Mouse (Mus musculus) adrenal gland, adult 2 months (tissue): ENCODE data around the gene Cxcl9. TPM values are rescaled to one million over a fixed set of nuclear protein-coding genes. Genes with fewer than 3 reads are reported as not detected.

Experiments
- DNase-seq: peaks from one replicate; pipeline ENCODE4 v3.0.0; 2021
- polyA plus RNA-seq: library from polyadenylated mRNA; depleted of rRNA; stranded (reverse); fragments of >200 nt; gene quantifications from 2 replicates; pipeline ENCODE4 v1.2.3, GENCODE M21; 2012
- total RNA-seq, 2 experiments: library from RNA; stranded (reverse); gene quantifications; 2 replicates each; pipeline ENCODE4 v1.2.3; 2021

Gene Cxcl9
- total and polyA plus RNA-seq, 3 experiments = 2.5 to 7.2 (median 2.6) TPM

GRCm38 (mm10) chr5:92336743-92337142, 8.9 kb upstream of the Cxcl9 start:
- DNase-seq = no peak

- peak; percentile 72 for DNase-seq
Observed at GRCm38 (mm10) chr5:92332359-92332840, 4.5 kb upstream of the Cxcl9 start.

- peak; percentile 18 for DNase-seq
Observed at GRCm38 (mm10) chr5:92331635-92332338, 3.9 kb upstream of the Cxcl9 start, which contains the start of gene Art3. TSS of gene Art3 (plus strand) at chr5:92331827.

- DNase-seq = no peak
Observed at GRCm38 (mm10) chr5:92331122-92331521, 3.2 kb upstream of the Cxcl9 start.

- DNase-seq = no peak
Observed at GRCm38 (mm10) chr5:92327367-92327766, 512 bp downstream of the Cxcl9 start.

GRCm38 (mm10) chr5:92323264-92323663, 4.6 kb downstream of the Cxcl9 start:
- peak; percentile 69 for DNase-seq

GRCm38 (mm10) chr5:92322612-92323011, 5.3 kb downstream of the Cxcl9 start:
- DNase-seq = peak; percentile 23

GRCm38 (mm10) chr5:92321631-92322400, 6.1 kb downstream of the Cxcl9 start:
- peak; percentile 32 for DNase-seq

- DNase-seq = no peak
Observed at GRCm38 (mm10) chr5:92318596-92318995, 9.3 kb downstream of the Cxcl9 start.

GRCm38 (mm10) chr5:92318119-92318518, 9.8 kb downstream of the Cxcl9 start:
- DNase-seq = no peak

GRCm38 (mm10) chr5:92313776-92314175, 14.1 kb downstream of the Cxcl9 start:
- DNase-seq = no peak

- DNase-seq = peak; percentile 80
Observed at GRCm38 (mm10) chr5:92312046-92312715, 15.7 kb downstream of the Cxcl9 start.

GRCm38 (mm10) chr5:92309681-92310511, 18.0 kb downstream of the Cxcl9 start, which contains the start of gene Sdad1:
TSS of gene Sdad1 (minus strand) at chr5:92310479.
- DNase-seq = peak; percentile 94

GRCm38 (mm10) chr5:92304291-92304690, 23.6 kb downstream of the Cxcl9 start:
- peak; percentile 25 for DNase-seq

- DNase-seq = no peak
Observed at GRCm38 (mm10) chr5:92302149-92302840, 25.6 kb downstream of the Cxcl9 start.

GRCm38 (mm10) chr5:92294525-92294924, 33.4 kb downstream of the Cxcl9 start:
- DNase-seq = peak; percentile 37

- no peak for DNase-seq
Observed at GRCm38 (mm10) chr5:92291652-92292414, 36.0 kb downstream of the Cxcl9 start.

GRCm38 (mm10) chr5:92287840-92288239, 40.0 kb downstream of the Cxcl9 start:
- DNase-seq = no peak

GRCm38 (mm10) chr5:92283107-92283506, 44.8 kb downstream of the Cxcl9 start:
- DNase-seq = no peak

GRCm38 (mm10) chr5:92282571-92282970, 45.3 kb downstream of the Cxcl9 start:
- peak; percentile 42 for DNase-seq
